9 mouse cellular contexts compared by ENCODE assay signal in genomic region chr6:134402914-134403683, GRCm38 (mm10). TPM values are rescaled to one million over a fixed set of nuclear protein-coding genes. Genes with fewer than 3 reads are reported as not detected.
A peak's percentile ranks its signal among the peaks of the same experiment; 100 is the strongest.
DNase-seq lines count a peak whose midpoint lies in the region; TF ChIP-seq lines count a peak whose summit lies in the region.
"Had no signal": no experiment of that assay in that cellular context is flagged by ENCODE, and none has a peak within 500 bp of the region (broad histone marks: within the 10 kb centered on the region; RNA-seq: fewer than 3 reads in every experiment).

No protein-coding gene starts in this region.

- peak; percentile 78 for TF ChIP-seq CTCF in E14TG2a.4 (conservative IDR thresholded peaks at IDR 0.05; ENCODE audit: low read length)

- DNase-seq in 3T3-L1 (ENCODE audit: low read depth, low spot score) = peak; percentile 89
- peak; percentile 66 for DNase-seq in c-Kit-positive CD71-positive TER-119-positive erythroid progenitor cells, embryonic 14.5 days (ENCODE audit: low spot score)
- peak; percentile 55 for DNase-seq in heart, adult 8-10 months (ENCODE audit: low spot score)
- peak; percentile 49 to 85 for DNase-seq in kidney, postnatal 36 days
- DNase-seq in lung, adult 18-20 months = peak; percentile 36 to 60
- peak; percentile 54 for DNase-seq in right cerebral cortex, adult 18-20 months
- DNase-seq in yolk sac, embryonic 10.5 days (ENCODE audit: low spot score) = peak; percentile 43

- H3K36me3 ChIP-seq in E14TG2a.4 (ENCODE audit: insufficient read depth, low read length) = no peaks in the 10 kb centered on the region
- H3K36me3 ChIP-seq: hindbrain, embryonic 15.5 days had no signal

- H3K4me3 ChIP-seq in E14TG2a.4 (replicated peaks; ENCODE audit: low read length) = no peak overlapping the region
- H3K4me3 ChIP-seq: hindbrain, embryonic 15.5 days had no signal

- peaks cover 24% of the 10 kb centered on the region for H3K4me1 ChIP-seq in E14TG2a.4 (replicated peaks; ENCODE audit: low read depth, low read length)
- H3K4me1 ChIP-seq: hindbrain, embryonic 15.5 days had no signal

- peaks cover under 1% of the 10 kb centered on the region for H3K9me3 ChIP-seq in E14TG2a.4 (ENCODE audit: low read length)
- H3K9me3 ChIP-seq: hindbrain, embryonic 15.5 days had no signal

- no peaks in the 10 kb centered on the region for H3K27me3 ChIP-seq in E14TG2a.4 (ENCODE audit: insufficient read depth, low read length)
- H3K27me3 ChIP-seq: hindbrain, embryonic 15.5 days had no signal

RNA-seq across cellular contexts. Expression of gene Bcl2l14, which starts 7.0 kb away (rescaled TPM):
- total RNA-seq in heart, adult 8-10 months (2022) = not detected
